Mouse (Mus musculus): Measurements from ENCODE around the gene Gm14525. TPM values are rescaled to one million over a fixed set of nuclear protein-coding genes. Genes with fewer than 3 reads are reported as not detected.
"Not testable (repeated sequence)": the region's sequence is repeated elsewhere in the genome, so short reads cannot be mapped to it uniquely, and the experiment has no call there.

Gm14525 gene
- not detected for total RNA-seq (2021)
- long read RNA-seq, experiment 1, result 0 reads
- long read RNA-seq, experiment 2, result 0 reads

GRCm38 (mm10) chrX:26702538-26702937, at the start of gene Gm14525:
Gene Gm14525 (minus strand): TSS chrX:26702638.
- DNase-seq (ENCODE audit: low spot score in 2 of 2), result not testable (repeated sequence)

Other genes with a start within 250 kb of the Gm14525 start
- gene Slx, start 157.1 kb downstream of the Gm14525 start, total RNA-seq (2021), result not detected
- not detected for gene Gm6121, start 233.1 kb upstream of the Gm14525 start, total RNA-seq (2021)